Comparison of ENCODE assay signal across 16 mouse cellular contexts in the genomic region with DNA sequence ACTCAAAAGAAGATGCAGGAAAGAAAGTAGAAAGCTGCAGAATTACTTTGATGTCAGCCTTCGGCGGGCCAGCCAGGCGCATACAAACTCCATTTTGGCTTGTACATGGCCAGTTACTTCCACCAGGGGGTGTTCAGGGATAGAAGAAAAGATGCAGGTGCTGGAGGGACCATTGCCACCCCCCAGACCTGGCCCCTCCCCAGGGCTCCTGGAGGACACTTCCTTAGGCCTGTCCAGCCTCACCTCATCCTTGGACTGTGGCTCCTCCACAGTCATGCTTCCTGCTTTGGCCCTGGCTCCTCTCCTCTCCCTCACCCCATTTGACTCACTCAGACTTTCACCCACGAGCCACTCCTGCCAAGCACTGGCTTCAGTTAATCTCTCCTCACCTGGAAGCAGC. TPM values are rescaled to one million over a fixed set of nuclear protein-coding genes. Genes with fewer than 3 reads are reported as not detected.
DNase-seq lines count a peak whose midpoint lies in the region; ATAC-seq and TF ChIP-seq lines count a peak whose summit lies in the region.
"Had no signal": no experiment of that assay in that cellular context is flagged by ENCODE, and none has a peak within 500 bp of the region (broad histone marks: within the 10 kb centered on the region; RNA-seq: fewer than 3 reads in every experiment).

No protein-coding gene starts in this region.

- TF ChIP-seq CTCF in hindbrain, postnatal 0 days (IDR thresholded peaks at IDR 0.05; ENCODE audit: low read depth), result 0 out of 2 replicates have a peak, but pooled peaks have one; percentile 9

- WGBS in hindbrain, postnatal 0 days, result 83% methylated on average over 4 of the region's 4 CpGs
- 75% methylated on average over 4 of the region's 4 CpGs for WGBS in hindbrain, embryonic 13.5 days

- no peak for ATAC-seq in hindbrain, postnatal 0 days
- ATAC-seq in hindbrain, embryonic 13.5 days (ENCODE audit: low FRiP score), result no peak
- ATAC-seq: inflammation-experienced regulatory T-cells, adult 6 months had no signal

- H3K9ac ChIP-seq in hindbrain, postnatal 0 days (replicated peaks; ENCODE audit: low read length), result no peak overlapping the region
- H3K9ac ChIP-seq in hindbrain, embryonic 13.5 days, result no peak overlapping the region
- H3K9ac ChIP-seq: heart, embryonic 13.5 days had no signal

- no peak for DNase-seq in hindbrain, postnatal 0 days (ENCODE audit: low spot score)
- peak; percentile 19 for DNase-seq in lung, postnatal 36 days
- no peak for DNase-seq in lung, postnatal 25 days (ENCODE audit: low spot score)
- DNase-seq in induced T-regulatory cell, adult 2 months (ENCODE audit: low read depth), result peak; percentile 47
- DNase-seq in thymus, postnatal 25 days, result peak; percentile 57
- no peak for DNase-seq in right cerebral cortex, postnatal 10 days (ENCODE audit: low spot score in 2 of 2)
- no peak for DNase-seq in layer of hippocampus, postnatal 14 days (ENCODE audit: low spot score in 2 of 2)
- DNase-seq: adrenal gland, adult 8-10 months; cerebellum, adult 2 months; left cerebral cortex, postnatal 4 days; lung, postnatal 4 days had no signal

- no peaks in the 10 kb centered on the region for H3K36me3 ChIP-seq in hindbrain, postnatal 0 days (ENCODE audit: insufficient read depth, low read length)
- no peaks in the 10 kb centered on the region for H3K36me3 ChIP-seq in hindbrain, embryonic 13.5 days
- H3K36me3 ChIP-seq: G1E; heart, embryonic 13.5 days had no signal

- peaks cover 2% of the 10 kb centered on the region; the same call in 1 of the 2 replicates for H3K4me1 ChIP-seq in hindbrain, postnatal 0 days (ENCODE audit: insufficient read depth, low read length)
- peaks cover 5% of the 10 kb centered on the region for H3K4me1 ChIP-seq in hindbrain, embryonic 13.5 days (replicated peaks)

- H3K27ac ChIP-seq in hindbrain, postnatal 0 days, result no peak overlapping the region
- no peak overlapping the region for H3K27ac ChIP-seq in hindbrain, embryonic 13.5 days
- H3K27ac ChIP-seq: heart, embryonic 13.5 days had no signal

- no peak overlapping the region for H3K4me2 ChIP-seq in hindbrain, postnatal 0 days (ENCODE audit: low read depth, low read length)
- no peak overlapping the region for H3K4me2 ChIP-seq in hindbrain, embryonic 13.5 days
- H3K4me2 ChIP-seq: heart, embryonic 13.5 days had no signal

- H3K9me3 ChIP-seq in hindbrain, postnatal 0 days (ENCODE audit: low read length), result no peaks in the 10 kb centered on the region
- H3K9me3 ChIP-seq in hindbrain, embryonic 13.5 days, result no peaks in the 10 kb centered on the region
- H3K9me3 ChIP-seq: G1E; heart, embryonic 13.5 days had no signal

- H3K4me3 ChIP-seq in hindbrain, postnatal 0 days (ENCODE audit: low read length), result no peak overlapping the region
- H3K4me3 ChIP-seq in hindbrain, embryonic 13.5 days, result no peak overlapping the region
- H3K4me3 ChIP-seq: heart, embryonic 13.5 days; myocyte had no signal

- H3K27me3 ChIP-seq in hindbrain, postnatal 0 days (ENCODE audit: insufficient read depth, low read length), result no peaks in the 10 kb centered on the region
- H3K27me3 ChIP-seq in hindbrain, embryonic 13.5 days, result peaks cover 7% of the 10 kb centered on the region

RNA-seq across cellular contexts. Expression of gene Zfp281, which starts 59.7 kb away (rescaled TPM):
- total RNA-seq in hindbrain, postnatal 0 days (2014; rRNA removed), result 22.3 and 25.7 TPM in 2 replicates
- 17.2 and 19.5 TPM in 2 replicates for polyA plus RNA-seq in hindbrain, postnatal 0 days (2015; fragmentation: Nextera tagmentation; extraction: Ambion mirVana)
- 25.0 and 25.6 TPM in 2 replicates for polyA plus RNA-seq in hindbrain, embryonic 13.5 days (2015; fragmentation: Nextera tagmentation; extraction: Ambion mirVana)
- 10 to 100 TPM; 30.7 to 31.3 TPM for total RNA-seq in layer of hippocampus, postnatal 14 days (2021)

Comparison
In these comparisons a context has a peak if more than half of its experiments do, and no peak if none do; other contexts are left out.
1. DNase-seq: peak in lung, postnatal 36 days (single experiment), induced T-regulatory cell, adult 2 months (single experiment) and thymus, postnatal 25 days (single experiment); none in hindbrain, postnatal 0 days (single experiment), lung, postnatal 25 days (single experiment), right cerebral cortex, postnatal 10 days (0 of 2) and layer of hippocampus, postnatal 14 days (0 of 2).